Mouse (Mus musculus) liver, embryonic 12.5 days (tissue): ENCODE data around the gene 1700008O03Rik. TPM values are rescaled to one million over a fixed set of nuclear protein-coding genes. Genes with fewer than 3 reads are reported as not detected.

Source experiments
- ATAC-seq: fragments of 200-750 bp; cut with Nextera tagmentation; 2 replicates; pipeline ENCODE4 v1.8.0; 2017; ENCODE audit warnings: moderate number of reproducible peaks, mild to moderate bottlenecking, moderate library complexity
- H3K27ac ChIP-seq: fragments of 300-500 bp; sonication (generic); 2 replicates; pipeline ENCODE4 v1.5.1; 2016; ENCODE audit warnings: mild to moderate bottlenecking
- H3K27me3 ChIP-seq: fragments of 300-500 bp; sonication (generic); replicated peaks from 2 replicates; pipeline ENCODE4 v1.6.1; 2016; ENCODE audit warnings: mild to moderate bottlenecking, moderate library complexity
- H3K36me3 ChIP-seq: fragments of 300-500 bp; sonication (generic); 2 replicates; pipeline ENCODE4 v1.6.1; 2016; ENCODE audit warnings: mild to moderate bottlenecking, moderate library complexity
- H3K4me1 ChIP-seq: fragments of 300-500 bp; sonication (generic); 2 replicates; pipeline ENCODE4 v1.6.1; 2016
- H3K4me2 ChIP-seq: fragments of 300-500 bp; sonication (generic); 2 replicates; pipeline ENCODE4 v1.6.1; 2016; ENCODE audit warnings: mild to moderate bottlenecking, moderate library complexity
- H3K4me3 ChIP-seq: fragments of 300-500 bp; sonication (generic); 2 replicates; pipeline ENCODE4 v1.5.1; 2016; ENCODE audit warnings: mild to moderate bottlenecking, moderate library complexity
- H3K9ac ChIP-seq: fragments of 300-500 bp; sonication (generic); 2 replicates; pipeline ENCODE4 v1.6.1; 2016; ENCODE audit warnings: mild to moderate bottlenecking, moderate library complexity
- H3K9me3 ChIP-seq: fragments of 300-500 bp; sonication (generic); replicated peaks from 2 replicates; pipeline ENCODE4 v1.6.1; 2016; ENCODE audit warnings: mild to moderate bottlenecking, moderate library complexity
- WGBS: fragments of 180-500 bp; shearing (Covaris S2); methylation state at CpG from one replicate; pipeline ENCODE4 v1.1.7; 2016; ENCODE audit not compliant: insufficient replicate concordance; 5-methylcytosine and 5-hydroxymethylcytosine counted together
- polyA plus RNA-seq: library from polyadenylated mRNA; unstranded; fragments of >200 nt; fragmentation: Nextera tagmentation; extraction: Ambion mirVana; gene quantifications from 2 replicates; pipeline ENCODE4 v1.2.1, GENCODE M21; 2016

The 1700008O03Rik gene
- polyA plus RNA-seq, 1 experiment from 2014 or later, result 0.38 TPM

DNA sequence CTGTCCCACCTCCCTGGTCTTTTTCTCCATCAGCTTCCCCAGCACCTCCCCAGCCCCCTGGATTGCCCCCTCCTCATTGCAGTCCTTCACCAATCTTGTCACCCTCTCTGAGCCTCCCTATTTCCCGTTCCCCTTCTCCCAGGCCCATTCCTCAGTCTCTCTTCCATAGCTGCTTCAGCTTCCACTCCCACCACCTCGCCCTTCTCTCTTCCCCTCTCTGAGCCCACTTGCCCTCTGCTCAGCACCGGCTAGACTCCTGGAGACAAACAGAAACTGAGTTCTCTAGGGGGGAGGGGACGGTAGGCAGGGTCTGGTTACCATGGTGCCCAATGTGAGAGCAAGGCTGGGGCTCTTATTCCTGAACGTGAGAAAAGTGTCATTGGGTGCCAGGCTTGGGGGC lies 10.9 kb downstream of the 1700008O03Rik start:
- H3K4me1 ChIP-seq, result peaks cover 27% of the 10 kb centered on the region
- H3K27ac ChIP-seq, result no peak overlapping the region
- H3K4me3 ChIP-seq, result peak overlapping the region; percentile 67
- WGBS, result 8% methylated on average over 5 of the region's 5 CpGs
- peak overlapping the region; percentile 86 for H3K4me2 ChIP-seq
- ATAC-seq, result no peak
- no peaks in the 10 kb centered on the region for H3K36me3 ChIP-seq
- H3K27me3 ChIP-seq, result peaks cover 24% of the 10 kb centered on the region
- no peaks in the 10 kb centered on the region for H3K9me3 ChIP-seq
- peak overlapping the region; percentile 71 for H3K9ac ChIP-seq

DNA sequence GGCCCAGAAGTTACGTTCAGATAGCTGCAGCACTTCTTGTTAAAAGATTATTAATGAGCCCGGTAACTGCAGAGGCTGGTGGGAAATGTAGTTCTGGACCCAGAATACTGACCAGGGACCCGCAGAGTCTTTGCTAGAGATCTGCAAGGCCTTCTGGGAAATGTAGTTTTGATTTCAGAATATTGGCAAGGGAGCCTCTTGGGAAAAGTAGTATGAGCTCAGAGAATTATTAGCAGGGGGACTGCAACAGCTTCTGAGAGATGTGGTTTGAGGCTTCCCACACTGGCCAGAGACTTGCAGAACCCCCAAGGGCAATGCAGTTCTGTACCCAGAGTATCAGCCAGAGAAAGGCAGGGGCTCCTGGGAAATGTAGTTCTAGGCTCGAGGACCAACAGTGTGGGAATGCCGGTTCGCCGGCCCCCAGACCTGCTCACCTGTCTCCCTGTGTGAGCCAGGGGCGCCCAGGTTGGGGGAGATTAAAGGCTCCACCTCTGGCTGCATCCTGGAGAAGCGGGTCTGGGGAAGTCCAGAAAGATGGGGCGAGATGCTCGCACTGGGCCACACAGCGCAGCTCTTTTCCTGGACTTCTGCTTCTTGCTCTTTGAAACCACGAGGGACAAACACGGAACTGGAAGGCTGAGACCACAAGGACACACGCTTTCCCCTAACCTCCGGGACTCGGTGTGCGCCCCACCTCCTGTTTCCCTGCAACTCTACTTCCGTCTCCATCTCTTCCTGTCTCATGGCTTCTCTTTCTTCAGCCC lies 11.5 kb downstream of the 1700008O03Rik start:
- Histone ChIP-seq H3K27me3 (peaks cover 24% of the 10 kb centered on the region), H3K9ac (peak overlapping the region; percentile 71), H3K36me3 (no peaks in the 10 kb centered on the region), H3K27ac (no peak overlapping the region), H3K4me1 (peaks cover 27% of the 10 kb centered on the region), H3K4me2 (peak overlapping the region; percentile 86), H3K9me3 (no peaks in the 10 kb centered on the region), H3K4me3 (peak overlapping the region; percentile 67)
- peak; percentile 86 for ATAC-seq
- under 1% methylated on average over 19 of the region's 19 CpGs for WGBS

DNA sequence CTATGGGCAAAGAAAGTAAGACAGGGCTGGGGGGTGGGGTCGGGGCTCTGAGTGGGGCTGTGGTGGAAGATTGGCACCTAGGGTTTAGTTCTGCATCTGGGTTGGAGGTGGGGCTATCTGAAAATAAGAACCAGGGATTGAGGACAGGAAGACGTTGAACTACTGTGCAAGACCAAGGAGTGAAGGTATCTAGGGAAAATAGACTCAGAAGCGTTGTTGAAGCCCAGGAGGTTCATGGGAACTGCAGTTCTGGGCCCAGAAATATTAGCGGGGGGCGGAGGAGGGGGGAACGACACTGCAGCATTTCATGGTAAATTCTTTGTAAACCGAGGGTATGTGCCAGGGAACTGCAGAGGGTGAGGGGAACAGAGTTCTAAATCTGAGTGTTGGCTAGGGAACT lies 12.2 kb downstream of the 1700008O03Rik start:
- Histone ChIP-seq H3K9ac (no peak overlapping the region), H3K27me3 (peaks cover 18% of the 10 kb centered on the region)

DNA sequence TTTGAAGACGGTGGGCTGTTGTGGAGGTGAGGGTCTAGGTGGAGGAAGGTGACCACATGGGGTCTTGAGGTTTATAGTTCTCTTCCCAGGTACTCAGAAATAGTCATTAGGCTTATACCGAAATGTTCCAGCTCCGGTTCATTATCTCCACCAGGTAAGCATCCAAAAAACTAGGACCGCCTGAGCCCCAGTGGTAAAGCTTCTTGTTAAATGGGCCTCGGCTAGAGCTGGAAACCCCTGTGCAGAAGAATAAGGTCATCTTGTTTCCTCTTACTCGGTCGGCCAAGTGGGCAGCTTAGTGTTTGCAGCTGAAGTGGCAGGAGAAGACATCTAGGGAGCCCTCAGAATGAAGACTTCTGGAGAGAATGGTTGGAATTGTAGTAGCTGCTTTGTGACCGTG lies 12.9 kb downstream of the 1700008O03Rik start:
- H3K9me3 ChIP-seq, result no peaks in the 10 kb centered on the region
- WGBS, result 82% methylated on average over 8 of the region's 8 CpGs
- H3K4me2 ChIP-seq, result no peak overlapping the region
- no peak for ATAC-seq
- H3K27me3 ChIP-seq, result peaks cover 15% of the 10 kb centered on the region
- H3K36me3 ChIP-seq, result no peaks in the 10 kb centered on the region
- H3K9ac ChIP-seq, result no peak overlapping the region
- H3K27ac ChIP-seq, result no peak overlapping the region
- H3K4me1 ChIP-seq, result peaks cover 27% of the 10 kb centered on the region
- H3K4me3 ChIP-seq, result no peak overlapping the region

More for the DNA sequence above, 12.2 kb downstream of the 1700008O03Rik start:
- Histone ChIP-seq H3K4me1 (peaks cover 27% of the 10 kb centered on the region), H3K9me3 (no peaks in the 10 kb centered on the region), H3K27ac (no peak overlapping the region), H3K36me3 (no peaks in the 10 kb centered on the region), H3K4me3 (peak overlapping the region; percentile 67), H3K4me2 (peak overlapping the region; percentile 86)
- no peak for ATAC-seq
- WGBS, result 10% methylated on average over 7 of the region's 7 CpGs

DNA sequence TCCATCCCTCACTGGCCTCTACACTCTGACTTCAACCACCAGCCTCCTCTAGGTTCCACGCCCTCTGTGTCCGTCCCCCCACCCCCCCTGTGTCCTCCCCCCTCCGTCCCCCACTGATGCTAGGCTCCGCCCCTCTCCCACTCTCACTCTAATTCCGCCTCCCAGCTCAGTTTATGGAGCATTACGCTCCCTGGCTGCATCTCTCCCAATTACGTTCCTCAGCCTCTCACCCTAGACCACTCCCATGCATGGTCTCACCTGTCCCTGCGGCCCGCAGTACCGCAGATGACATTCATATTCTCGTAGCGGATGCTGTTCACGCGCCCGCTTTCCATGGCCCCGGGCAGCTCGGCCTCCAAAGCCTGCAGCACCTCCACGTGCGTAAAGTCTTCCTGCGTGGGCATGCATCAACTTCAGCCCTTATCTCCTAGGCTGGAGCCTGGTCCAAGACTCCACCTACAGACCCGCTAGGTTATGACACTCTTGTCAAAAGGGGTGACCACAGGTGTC lies 24.8 kb downstream of the 1700008O03Rik start:
- Histone ChIP-seq H3K9me3 (no peaks in the 10 kb centered on the region), H3K4me1 (peaks cover 21% of the 10 kb centered on the region), H3K36me3 (no peaks in the 10 kb centered on the region), H3K9ac (no peak overlapping the region), H3K27ac (no peak overlapping the region), H3K4me3 (peak overlapping the region; percentile 55; the same call in 1 of the 2 replicates), H3K27me3 (peaks cover 97% of the 10 kb centered on the region), H3K4me2 (peak overlapping the region; percentile 81)
- 19% methylated on average over 21 of the region's 21 CpGs for WGBS
- ATAC-seq, result 0 out of 2 replicates have a peak, but pooled peaks have one; percentile 1

DNA sequence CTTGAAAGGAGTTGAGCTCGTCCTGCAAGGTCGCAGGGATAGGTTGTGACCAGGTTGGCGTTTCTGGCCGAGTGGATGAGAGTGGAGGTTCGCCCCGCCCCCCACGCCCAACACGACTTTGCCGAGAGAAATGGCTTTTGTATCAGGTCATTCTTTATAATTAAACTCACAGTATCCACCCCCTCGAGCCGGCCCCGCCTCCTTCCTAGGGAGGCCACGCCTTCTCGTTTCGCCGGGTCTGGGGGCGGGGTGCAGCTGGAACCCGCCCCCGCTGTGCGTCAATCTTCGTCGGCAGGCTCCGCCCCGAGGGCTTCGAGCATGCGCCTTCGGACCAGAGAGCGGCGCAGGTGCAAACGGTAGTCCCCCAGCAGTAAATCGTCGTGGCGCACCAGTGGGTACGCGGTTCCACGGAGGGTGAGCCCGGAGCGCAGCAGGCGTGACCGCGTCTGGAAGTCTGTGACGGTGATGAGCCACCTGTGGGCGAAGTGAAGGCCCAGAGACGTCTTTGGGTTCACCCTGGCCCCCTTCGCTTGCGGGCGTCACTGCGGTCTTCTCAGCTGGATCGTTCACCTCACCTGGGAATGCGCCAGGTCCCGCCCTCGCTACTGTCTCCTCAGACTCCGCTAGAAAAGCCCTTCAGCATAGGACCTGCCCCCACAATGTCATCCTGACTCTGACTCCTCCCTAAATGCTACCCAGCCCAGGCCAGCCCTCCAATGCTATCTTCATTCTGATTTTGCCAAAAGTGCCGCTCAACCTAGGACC lies 25.5 kb downstream of the 1700008O03Rik start:
- no peaks in the 10 kb centered on the region for H3K36me3 ChIP-seq
- ATAC-seq, result peak; percentile 77
- peak overlapping the region; percentile 56; the same call in 1 of the 2 replicates for H3K9ac ChIP-seq
- no peak overlapping the region for H3K27ac ChIP-seq
- no peaks in the 10 kb centered on the region for H3K9me3 ChIP-seq
- H3K4me1 ChIP-seq, result peaks cover 21% of the 10 kb centered on the region
- under 1% methylated on average over 54 of the region's 54 CpGs for WGBS
- H3K4me3 ChIP-seq, result peak overlapping the region; percentile 55
- peaks cover 97% of the 10 kb centered on the region for H3K27me3 ChIP-seq
- peak overlapping the region; percentile 81 for H3K4me2 ChIP-seq

DNA sequence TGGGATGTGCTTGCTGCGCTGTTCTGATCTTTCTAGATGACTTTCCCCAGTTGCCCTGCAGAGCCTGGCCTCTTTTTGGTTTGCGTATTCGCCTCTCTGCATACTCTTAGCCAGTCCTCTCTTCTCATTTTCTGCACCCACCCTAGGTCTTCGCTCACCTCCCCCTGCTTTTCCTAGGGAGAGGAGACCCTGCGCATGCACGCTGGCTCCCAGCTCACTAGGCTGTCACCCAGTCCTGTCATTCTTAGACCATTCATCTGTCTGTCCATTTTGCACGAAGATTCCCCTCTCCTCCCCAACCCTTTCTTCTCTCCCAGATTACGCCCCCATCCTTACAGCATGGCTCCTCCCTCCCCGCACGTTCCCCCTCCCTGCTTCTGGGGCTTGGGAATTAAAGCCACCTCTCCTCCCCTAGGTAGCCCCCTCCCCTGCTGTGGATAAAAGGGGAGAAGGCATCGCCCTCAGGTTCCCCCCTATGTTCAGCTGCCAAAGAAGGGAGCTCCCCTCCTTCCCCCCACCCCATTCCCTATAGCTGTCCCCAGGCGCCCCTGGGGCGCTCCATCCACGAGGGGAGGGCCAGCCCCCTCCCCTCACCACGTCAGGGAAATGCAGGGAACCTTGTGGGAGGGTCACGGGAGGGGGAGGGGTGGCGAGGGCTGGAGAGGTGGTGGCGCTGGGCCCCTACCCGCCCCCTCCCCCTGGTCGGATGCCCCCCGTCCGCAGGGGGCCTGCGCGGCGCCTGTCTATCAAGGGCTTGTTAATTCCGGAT lies 26.6 kb downstream of the 1700008O03Rik start:
- WGBS, result 7% methylated on average over 26 of the region's 26 CpGs
- Histone ChIP-seq H3K36me3 (no peaks in the 10 kb centered on the region), H3K4me1 (peaks cover 24% of the 10 kb centered on the region), H3K4me2 (peak overlapping the region; percentile 81), H3K4me3 (peak overlapping the region; percentile 55), H3K27me3 (peaks cover 97% of the 10 kb centered on the region), H3K27ac (no peak overlapping the region), H3K9me3 (no peaks in the 10 kb centered on the region), H3K9ac (no peak overlapping the region)
- no peak for ATAC-seq

DNA sequence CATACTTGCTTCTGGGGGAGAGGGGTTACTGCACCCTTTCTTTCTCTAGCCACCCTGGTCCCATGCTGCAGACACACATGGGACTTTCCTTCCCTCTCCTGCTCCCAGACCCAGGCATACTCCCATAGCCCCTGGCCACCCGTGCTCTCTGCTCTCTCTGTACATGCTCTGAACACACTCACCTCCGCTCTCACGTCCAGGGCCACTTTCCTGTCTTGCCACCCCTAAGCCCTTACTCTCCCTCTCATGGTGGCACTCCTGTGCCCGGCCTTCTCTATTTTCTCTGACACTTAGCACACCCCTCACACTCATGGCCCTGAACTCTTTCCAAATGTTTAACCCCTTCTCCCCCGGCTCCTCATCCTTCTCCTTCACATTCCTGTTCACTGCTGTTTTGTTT lies 27.6 kb downstream of the 1700008O03Rik start:
- Histone ChIP-seq H3K27ac (no peak overlapping the region), H3K4me2 (no peak overlapping the region), H3K9ac (no peak overlapping the region), H3K4me1 (peaks cover 28% of the 10 kb centered on the region), H3K27me3 (peaks cover 97% of the 10 kb centered on the region), H3K4me3 (no peak overlapping the region), H3K9me3 (no peaks in the 10 kb centered on the region), H3K36me3 (no peaks in the 10 kb centered on the region)
- WGBS, result 15% methylated on average over 5 of the region's 5 CpGs
- no peak for ATAC-seq

DNA sequence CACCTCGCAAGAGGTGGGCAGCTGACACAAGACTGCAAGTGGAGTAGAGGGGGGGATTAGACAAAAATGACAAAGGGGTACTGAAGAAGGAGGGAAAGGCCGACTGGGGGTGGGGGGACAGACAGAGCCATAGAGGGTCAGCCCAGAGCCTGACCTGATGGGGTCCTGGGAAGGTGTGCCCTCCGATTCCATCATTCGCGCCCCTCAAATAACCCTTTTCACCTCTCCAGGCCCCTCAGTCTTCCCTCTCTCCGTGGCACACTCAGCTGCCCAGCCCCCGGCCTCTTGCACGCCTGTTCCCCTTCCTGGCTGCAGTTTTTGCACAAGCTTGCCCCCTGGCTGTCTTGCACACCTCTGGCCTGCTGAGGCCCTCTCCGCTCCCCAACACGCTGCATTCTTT lies 28.1 kb downstream of the 1700008O03Rik start:
- no peaks in the 10 kb centered on the region for H3K36me3 ChIP-seq
- H3K4me1 ChIP-seq, result peaks cover 28% of the 10 kb centered on the region
- H3K4me2 ChIP-seq, result no peak overlapping the region
- no peak for ATAC-seq
- H3K27me3 ChIP-seq, result peaks cover 97% of the 10 kb centered on the region
- WGBS, result 13% methylated on average over 10 of the region's 10 CpGs
- no peak overlapping the region for H3K9ac ChIP-seq
- H3K4me3 ChIP-seq, result no peak overlapping the region
- no peaks in the 10 kb centered on the region for H3K9me3 ChIP-seq
- H3K27ac ChIP-seq, result no peak overlapping the region

DNA sequence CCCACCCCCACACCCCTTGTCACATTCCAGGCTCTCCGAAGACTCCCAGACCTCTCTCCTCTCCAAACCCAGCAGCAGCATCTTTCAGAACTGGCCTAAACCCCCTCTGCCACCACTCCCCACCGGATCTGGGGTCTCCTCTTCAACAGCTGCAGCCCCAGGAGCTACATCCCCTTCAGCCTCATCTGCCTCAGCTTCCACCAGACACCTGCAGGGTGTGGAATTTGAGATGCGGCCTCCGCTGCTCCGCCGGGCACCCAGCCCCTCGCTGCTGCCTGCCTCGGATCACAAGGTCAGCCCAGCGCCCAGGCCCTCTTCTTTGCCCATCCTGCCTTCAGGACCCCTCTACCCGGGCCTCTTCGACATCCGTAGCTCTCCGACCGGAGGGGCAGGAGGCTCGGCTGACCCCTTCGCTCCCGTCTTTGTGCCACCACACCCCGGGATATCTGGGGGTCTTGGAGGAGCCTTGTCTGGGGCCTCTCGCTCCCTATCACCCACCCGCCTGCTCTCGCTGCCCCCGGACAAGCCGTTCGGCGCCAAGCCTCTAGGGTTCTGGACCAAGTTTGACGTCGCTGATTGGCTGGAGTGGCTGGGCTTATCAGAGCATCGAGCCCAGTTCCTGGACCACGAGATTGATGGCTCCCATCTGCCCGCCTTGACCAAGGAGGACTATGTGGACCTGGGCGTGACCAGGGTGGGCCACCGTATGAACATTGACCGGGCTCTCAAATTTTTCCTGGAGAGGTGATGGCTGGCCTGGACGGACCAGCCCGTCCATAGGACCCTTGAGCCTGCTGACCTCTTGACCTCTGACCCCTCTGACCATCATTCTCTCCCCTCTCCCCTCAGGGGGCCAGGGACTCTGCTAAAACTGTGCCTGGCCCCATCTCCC lies 28.8 kb downstream of the 1700008O03Rik start:
- no peak overlapping the region for H3K4me3 ChIP-seq
- WGBS, result 6% methylated on average over 35 of the region's 35 CpGs
- no peaks in the 10 kb centered on the region for H3K9me3 ChIP-seq
- H3K36me3 ChIP-seq, result no peaks in the 10 kb centered on the region
- H3K4me1 ChIP-seq, result peaks cover 28% of the 10 kb centered on the region
- H3K4me2 ChIP-seq, result no peak overlapping the region
- ATAC-seq, result no peak
- peaks cover 97% of the 10 kb centered on the region for H3K27me3 ChIP-seq
- H3K9ac ChIP-seq, result no peak overlapping the region
- H3K27ac ChIP-seq, result no peak overlapping the region

DNA sequence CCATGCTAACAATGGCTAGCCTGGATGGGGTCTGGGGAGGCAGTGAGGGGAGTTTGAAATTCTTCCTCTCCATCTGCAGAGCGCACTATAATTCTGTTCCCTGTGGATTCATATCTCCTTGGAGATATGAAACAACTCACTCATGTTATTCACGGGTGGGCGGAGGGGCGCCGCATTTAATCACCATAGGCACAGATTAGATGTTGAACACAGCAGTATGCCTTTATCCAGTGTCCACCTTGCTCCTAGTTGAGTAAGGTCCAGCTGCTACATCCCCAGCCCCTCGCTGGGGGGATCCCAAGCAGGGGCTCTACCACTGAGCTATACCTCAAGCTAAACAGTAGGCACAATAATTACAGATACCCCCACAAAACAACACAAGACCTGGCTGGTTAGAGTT lies 30.2 kb downstream of the 1700008O03Rik start:
- H3K4me3 ChIP-seq, result no peak overlapping the region
- H3K4me2 ChIP-seq, result no peak overlapping the region
- H3K9ac ChIP-seq, result no peak overlapping the region
- no peak for ATAC-seq
- H3K27ac ChIP-seq, result no peak overlapping the region
- no peaks in the 10 kb centered on the region for H3K9me3 ChIP-seq
- H3K27me3 ChIP-seq, result peaks cover 98% of the 10 kb centered on the region
- peaks cover 24% of the 10 kb centered on the region for H3K4me1 ChIP-seq
- WGBS, result 53% methylated on average over 6 of the region's 6 CpGs
- no peaks in the 10 kb centered on the region for H3K36me3 ChIP-seq
